22 mouse cellular contexts compared by ENCODE assay signal in genomic region chr12:17453918-17454317, GRCm38 (mm10).
"Had no signal": no experiment of that assay in that cellular context is flagged by ENCODE, and none has a peak within 500 bp of the region (broad histone marks: within the 10 kb centered on the region; RNA-seq: fewer than 3 reads in every experiment).

No protein-coding gene starts in this region.

- H3K4me3 ChIP-seq: kidney, embryonic 15.5 days; left cerebral cortex, adult 2 months; limb, embryonic 12.5 days; limb, embryonic 15.5 days; midbrain, embryonic 12.5 days; midbrain, embryonic 15.5 days; neural tube, embryonic 12.5 days; neural tube, embryonic 15.5 days had no signal

- H3K36me3 ChIP-seq: kidney, embryonic 15.5 days; limb, embryonic 12.5 days; limb, embryonic 15.5 days; midbrain, embryonic 12.5 days; midbrain, embryonic 15.5 days; neural tube, embryonic 12.5 days; neural tube, embryonic 15.5 days had no signal

- H3K27me3 ChIP-seq: kidney, embryonic 15.5 days; limb, embryonic 12.5 days; limb, embryonic 15.5 days; midbrain, embryonic 12.5 days; midbrain, embryonic 15.5 days; neural tube, embryonic 12.5 days; neural tube, embryonic 15.5 days had no signal

- H3K4me1 ChIP-seq: limb, embryonic 12.5 days; limb, embryonic 15.5 days; midbrain, embryonic 12.5 days; midbrain, embryonic 15.5 days; neural tube, embryonic 12.5 days; neural tube, embryonic 15.5 days had no signal

- H3K4me2 ChIP-seq: kidney, embryonic 15.5 days; limb, embryonic 12.5 days; limb, embryonic 15.5 days; liver, embryonic 11.5 days; lung, embryonic 14.5 days; midbrain, embryonic 12.5 days; midbrain, embryonic 15.5 days; neural tube, embryonic 12.5 days; neural tube, embryonic 15.5 days had no signal

- DNase-seq: kidney, postnatal 10 days; kidney, postnatal 36 days; layer of hippocampus, postnatal 36 days; left cerebral cortex, postnatal 4 days; liver, postnatal 0 days; lung, embryonic 14.5 days; right cerebral cortex, adult 18-20 months; right cerebral cortex, postnatal 14 days; spleen, adult 18-20 months; thymus, postnatal 25 days had no signal

- H3K27ac ChIP-seq: kidney, embryonic 15.5 days; left cerebral cortex, adult 2 months; limb, embryonic 12.5 days; limb, embryonic 15.5 days; liver, embryonic 14.5 days; macrophage; midbrain, embryonic 12.5 days; midbrain, embryonic 15.5 days; neural tube, embryonic 12.5 days; neural tube, embryonic 15.5 days had no signal

- ATAC-seq: liver, postnatal 0 days; lung, postnatal 0 days; midbrain, embryonic 15.5 days had no signal

- H3K9me3 ChIP-seq: kidney, embryonic 15.5 days; limb, embryonic 12.5 days; limb, embryonic 15.5 days; midbrain, embryonic 12.5 days; midbrain, embryonic 15.5 days; neural tube, embryonic 12.5 days; neural tube, embryonic 15.5 days had no signal

- H3K9ac ChIP-seq: kidney, embryonic 15.5 days; limb, embryonic 12.5 days; limb, embryonic 15.5 days; liver, embryonic 14.5 days; liver, postnatal 0 days; lung, embryonic 14.5 days; midbrain, embryonic 12.5 days; midbrain, embryonic 15.5 days; neural tube, embryonic 12.5 days; neural tube, embryonic 15.5 days had no signal
